ENCODE assay signal across 8 mouse cellular contexts in the genomic region with DNA sequence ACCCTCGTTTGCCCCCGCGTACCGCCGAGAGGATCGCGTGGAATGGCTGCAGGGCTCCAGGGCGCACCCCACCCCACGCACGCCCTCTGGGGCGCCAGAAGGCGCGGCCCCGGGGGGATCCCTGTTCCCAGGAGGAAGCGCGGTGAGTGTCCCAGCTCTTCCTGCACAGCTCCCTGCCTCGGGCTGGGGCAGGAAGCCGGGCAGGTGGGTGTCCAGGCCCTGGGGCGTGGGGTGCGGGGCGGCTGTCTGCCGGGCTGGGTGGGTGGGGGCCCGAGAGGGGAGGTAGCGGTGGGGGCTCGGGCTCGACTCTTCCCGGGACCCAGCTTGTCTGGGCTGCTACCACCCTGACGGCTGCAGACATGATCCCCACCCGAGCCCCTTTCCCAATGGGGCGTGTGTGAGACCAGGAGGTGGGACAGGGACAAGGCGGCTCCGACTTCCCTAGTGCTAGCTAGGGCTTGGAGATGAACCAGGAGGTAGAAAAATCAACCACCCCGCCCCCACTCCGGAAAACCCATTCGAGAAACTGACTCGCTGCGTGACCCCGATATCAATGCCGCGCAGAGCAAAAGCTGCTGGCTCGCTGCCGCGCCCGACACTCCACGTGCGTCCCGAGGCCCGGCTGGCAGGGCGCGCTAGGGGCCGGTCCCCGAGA.
DNase-seq lines count a peak whose midpoint lies in the region; ATAC-seq and TF ChIP-seq lines count a peak whose summit lies in the region.

No protein-coding gene starts in this region.

- TF ChIP-seq POLR2A in spleen, adult 2 months (IDR thresholded peaks at IDR 0.05; ENCODE audit: low read depth, low read length), result no peak

- no peak for DNase-seq in spleen, adult 2 months (ENCODE audit: low read depth in 1 of 2, low spot score in 2 of 2)
- DNase-seq in spleen, postnatal 14 days (ENCODE audit: low spot score in 2 of 2), result no peak
- DNase-seq in intestine, embryonic 14.5 days (ENCODE audit: low spot score), result peak; percentile 74
- peak; percentile 69 for DNase-seq in lung, embryonic 14.5 days
- peak; percentile 26 for DNase-seq in ovary, postnatal 14 days (ENCODE audit: low spot score)
- no peak for DNase-seq in layer of hippocampus, adult 18-20 months (ENCODE audit: low spot score in 2 of 2)

- TF ChIP-seq CTCF in spleen, adult 2 months (IDR thresholded peaks at IDR 0.05; ENCODE audit: extremely low read depth, insufficient read depth, insufficient read length, insufficient replicate concordance), result no peak
- TF ChIP-seq CTCF in lung, embryonic 14.5 days (IDR thresholded peaks at IDR 0.05; ENCODE audit: low read depth), result no peak

- 2% methylated on average over 40 of the region's 52 CpGs for WGBS in spleen, adult 2 months
- under 1% methylated on average over 50 of the region's 52 CpGs for WGBS in intestine, embryonic 14.5 days
- WGBS in lung, embryonic 14.5 days, result under 1% methylated on average over 51 of the region's 52 CpGs

- H3K4me3 ChIP-seq in spleen, adult 2 months (ENCODE audit: extremely low read depth, insufficient read depth, insufficient read length), result peak overlapping the region; percentile 54
- H3K4me3 ChIP-seq in intestine, embryonic 14.5 days (ENCODE audit: low read depth, low read length), result peak overlapping the region; percentile 74
- H3K4me3 ChIP-seq in lung, embryonic 14.5 days (ENCODE audit: low read depth, low read length), result peak overlapping the region; percentile 77

- H3K27ac ChIP-seq in spleen, adult 2 months (ENCODE audit: insufficient read depth, low read length), result no peak overlapping the region
- no peak overlapping the region for H3K27ac ChIP-seq in intestine, embryonic 14.5 days (ENCODE audit: low read depth)
- H3K27ac ChIP-seq in lung, embryonic 14.5 days (ENCODE audit: low read depth), result no peak overlapping the region

- H3K4me1 ChIP-seq in spleen, adult 2 months (ENCODE audit: control insufficient read depth, insufficient read depth, insufficient read length), result no peaks in the 10 kb centered on the region; the same call in none of the 2 replicates
- peaks cover 4% of the 10 kb centered on the region; the same call in 1 of the 2 replicates for H3K4me1 ChIP-seq in intestine, embryonic 14.5 days (replicated peaks; ENCODE audit: control insufficient read depth, insufficient read depth, low read length)
- no peaks in the 10 kb centered on the region for H3K4me1 ChIP-seq in lung, embryonic 14.5 days (ENCODE audit: insufficient read depth)

- H3K27me3 ChIP-seq in spleen, adult 2 months (ENCODE audit: control insufficient read depth, insufficient read depth, low read length), result peaks cover 15% of the 10 kb centered on the region
- H3K27me3 ChIP-seq in intestine, embryonic 14.5 days (replicated peaks; ENCODE audit: control insufficient read depth, insufficient read depth, low read length), result peaks cover 17% of the 10 kb centered on the region
- H3K27me3 ChIP-seq in lung, embryonic 14.5 days (ENCODE audit: insufficient read depth, low read length), result peaks cover 11% of the 10 kb centered on the region; the same call in 1 of the 2 replicates

- H3K36me3 ChIP-seq in spleen, adult 2 months (ENCODE audit: control insufficient read depth, insufficient read depth, low read length), result no peaks in the 10 kb centered on the region
- no peaks in the 10 kb centered on the region for H3K36me3 ChIP-seq in intestine, embryonic 14.5 days (ENCODE audit: control insufficient read depth, insufficient read depth, low read length)
- no peaks in the 10 kb centered on the region for H3K36me3 ChIP-seq in lung, embryonic 14.5 days (ENCODE audit: insufficient read depth)

- ATAC-seq in common myeloid progenitor, adult 5-6 weeks (replicated peaks; ENCODE audit: low read depth, poor library complexity, severe bottlenecking), result peak; percentile 51
- ATAC-seq in granulocyte monocyte progenitor cell, adult 5-6 weeks (replicated peaks; ENCODE audit: poor library complexity, severe bottlenecking), result peak; percentile 28
- peak; percentile 66 for ATAC-seq in intestine, embryonic 14.5 days (replicated peaks; ENCODE audit: low FRiP score, low TSS enrichment, low read depth)
- peak; percentile 59 for ATAC-seq in lung, embryonic 14.5 days (ENCODE audit: insufficient read depth)

- H3K9me3 ChIP-seq in intestine, embryonic 14.5 days (ENCODE audit: control insufficient read depth, low read length), result no peaks in the 10 kb centered on the region
- H3K9me3 ChIP-seq in lung, embryonic 14.5 days (ENCODE audit: low read depth, low read length), result no peaks in the 10 kb centered on the region

- peak overlapping the region; percentile 64 for H3K9ac ChIP-seq in intestine, embryonic 14.5 days (ENCODE audit: low read length)
- H3K9ac ChIP-seq in lung, embryonic 14.5 days, result peak overlapping the region; percentile 77

- H3K4me2 ChIP-seq in intestine, embryonic 14.5 days (ENCODE audit: low read length), result peak overlapping the region; percentile 81
- peak overlapping the region; percentile 98 for H3K4me2 ChIP-seq in lung, embryonic 14.5 days

Comparison
In these comparisons a context has a peak if more than half of its experiments do, and no peak if none do; other contexts are left out.
1. DNase-seq: peak in intestine, embryonic 14.5 days (single experiment), lung, embryonic 14.5 days (single experiment) and ovary, postnatal 14 days (single experiment); none in spleen, adult 2 months (0 of 2), spleen, postnatal 14 days (0 of 2) and layer of hippocampus, adult 18-20 months (0 of 2).
2. Peak in every context shown above with its lines, with median percentiles within 50 percentile points of each other: H3K4me3 ChIP-seq and ATAC-seq.